Mouse (Mus musculus) midbrain, embryonic 11.5 days (tissue): Measurements from ENCODE around the gene Ranbp9. TPM values are rescaled to one million over a fixed set of nuclear protein-coding genes. Genes with fewer than 3 reads are reported as not detected.

Source experiments
- ATAC-seq: fragments of 200-750 bp; cut with Nextera tagmentation; 2 replicates; pipeline ENCODE4 v1.8.0; 2017; ENCODE audit warnings: moderate TSS enrichment, moderate library complexity; ENCODE audit not compliant: low FRiP score
- DNase-seq: peaks from one replicate; pipeline ENCODE4 v3.0.0; 2015; ENCODE audit warnings: low spot score; ENCODE audit errors: missing footprints
- H3K27ac ChIP-seq: fragments of 300-500 bp; sonication (generic); 2 replicates; pipeline ENCODE4 v1.5.1; 2014; ENCODE audit warnings: low read depth, low read length
- H3K27me3 ChIP-seq: fragments of 300-500 bp; sonication (generic); 2 replicates; pipeline ENCODE4 v1.6.1; 2014; ENCODE audit warnings: mild to moderate bottlenecking, low read length, moderate library complexity, mixed read lengths; ENCODE audit not compliant: control insufficient read depth, insufficient read depth
- H3K36me3 ChIP-seq: fragments of 300-500 bp; sonication (generic); 2 replicates; pipeline ENCODE4 v1.6.1; 2014; ENCODE audit warnings: mild to moderate bottlenecking, low read length, moderate library complexity, mixed read lengths; ENCODE audit not compliant: control insufficient read depth, insufficient read depth
- H3K4me1 ChIP-seq: fragments of 300-500 bp; sonication (generic); 2 replicates; pipeline ENCODE4 v1.6.1; 2014; ENCODE audit warnings: low read length; ENCODE audit not compliant: control insufficient read depth, insufficient read depth
- H3K4me2 ChIP-seq: fragments of 300-500 bp; sonication (generic); 2 replicates; pipeline ENCODE4 v1.6.1; 2014; ENCODE audit warnings: mild to moderate bottlenecking, moderate library complexity
- H3K4me3 ChIP-seq: fragments of 300-500 bp; sonication (generic); 2 replicates; pipeline ENCODE4 v1.5.1; 2014; ENCODE audit warnings: low read depth, low read length
- H3K9ac ChIP-seq: fragments of 300-500 bp; sonication (generic); 2 replicates; pipeline ENCODE4 v1.6.1; 2014; ENCODE audit warnings: low read length
- H3K9me3 ChIP-seq: fragments of 300-500 bp; sonication (generic); 2 replicates; pipeline ENCODE4 v1.6.1; 2016; ENCODE audit warnings: low read length; ENCODE audit not compliant: control insufficient read depth
- WGBS: fragments of 180-500 bp; shearing (Covaris S2); extraction: QIAGEN DNeasy Blood & Tissue Kit; methylation state at CpG from one replicate; pipeline ENCODE4 v1.1.7; 2014; 5-methylcytosine and 5-hydroxymethylcytosine counted together
- polyA plus RNA-seq: library from polyadenylated mRNA; unstranded; fragments of >200 nt; fragmentation: Nextera tagmentation; extraction: Ambion mirVana; gene quantifications from 2 replicates; pipeline ENCODE4 v1.2.1, GENCODE M21; 2014

The Ranbp9 gene
- polyA plus RNA-seq, 1 experiment from 2014 or later = 10.9 TPM

DNA sequence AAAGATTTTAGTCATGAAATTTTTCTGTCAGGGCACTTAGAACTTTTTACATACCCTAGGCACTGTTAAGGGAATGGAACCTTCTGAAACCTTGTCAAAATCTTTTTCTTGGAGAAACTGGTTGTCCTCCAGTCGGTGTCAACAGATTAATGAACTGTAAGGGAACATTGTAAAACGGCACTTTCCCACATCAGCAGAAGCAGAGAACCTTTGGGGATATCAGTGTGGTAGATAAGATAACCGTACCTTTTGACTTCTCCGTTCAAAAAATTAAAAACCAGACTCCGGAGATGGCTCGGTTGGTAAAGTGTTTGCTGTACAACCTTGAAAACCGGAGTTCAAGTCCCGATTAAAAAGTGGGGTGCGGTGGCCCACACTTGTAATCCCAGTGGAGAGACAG, 1.7 kb upstream of the Ranbp9 start:
- Histone ChIP-seq H3K4me1 (peaks cover 15% of the 10 kb centered on the region), H3K27ac (no peak overlapping the region), H3K9ac (no peak overlapping the region), H3K4me3 (no peak overlapping the region), H3K4me2 (no peak overlapping the region), H3K9me3 (no peaks in the 10 kb centered on the region), H3K36me3 (no peaks in the 10 kb centered on the region), H3K27me3 (no peaks in the 10 kb centered on the region)
- 94% methylated on average over 9 of the region's 9 CpGs for WGBS
- ATAC-seq (no peak), DNase-seq (no peak)

DNA sequence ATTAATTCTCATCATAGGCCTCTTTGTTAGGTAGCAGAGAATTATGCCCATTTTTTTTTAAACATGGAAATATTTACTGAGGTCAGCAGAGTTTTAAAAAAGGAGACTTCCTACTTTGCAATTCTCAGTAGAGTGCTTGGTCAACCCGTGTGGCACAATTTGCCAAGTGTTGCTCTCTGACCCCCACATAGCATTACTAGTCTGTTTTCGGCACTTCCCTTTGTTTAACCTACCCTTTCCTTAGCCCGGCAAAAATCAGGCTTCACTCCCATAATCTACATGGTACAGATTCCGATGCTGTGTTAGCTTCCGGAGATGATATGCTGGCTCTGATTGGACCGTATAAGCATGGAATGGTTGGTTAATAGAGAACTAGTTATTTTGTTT, 770 bp upstream of the Ranbp9 start:
- no peak for DNase-seq
- Histone ChIP-seq H3K27me3 (no peaks in the 10 kb centered on the region), H3K36me3 (no peaks in the 10 kb centered on the region), H3K9ac (peak overlapping the region; percentile 93), H3K9me3 (no peaks in the 10 kb centered on the region), H3K4me2 (peak overlapping the region; percentile 61), H3K4me1 (peaks cover 19% of the 10 kb centered on the region), H3K27ac (peak overlapping the region; percentile 97), H3K4me3 (peak overlapping the region; percentile 98)
- ATAC-seq = peak; percentile 23; the same call in 1 of the 2 replicates
- WGBS = 46% methylated on average over 6 of the region's 6 CpGs

DNA sequence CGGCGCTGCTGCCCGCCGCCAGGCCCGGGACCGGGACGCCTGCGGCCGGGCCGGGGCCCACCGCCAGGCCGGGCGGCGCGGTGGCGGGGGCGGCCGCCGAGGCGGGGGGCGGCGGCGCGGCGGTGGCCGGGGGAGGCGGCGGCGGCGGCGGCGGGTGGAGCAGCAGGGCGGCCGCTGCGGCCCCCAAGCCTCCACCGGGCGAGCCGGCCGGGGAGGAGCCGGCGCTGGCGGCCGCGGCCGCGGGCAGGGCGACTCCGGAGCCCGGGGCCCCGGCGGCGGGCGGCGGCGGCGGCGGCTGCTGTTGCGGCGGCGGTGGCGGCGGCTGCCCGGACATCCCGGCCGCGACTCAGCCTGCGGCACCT, 506 bp downstream of the Ranbp9 start:
- Histone ChIP-seq H3K9me3 (no peaks in the 10 kb centered on the region), H3K9ac (peak overlapping the region; percentile 93), H3K27me3 (no peaks in the 10 kb centered on the region), H3K4me2 (peak overlapping the region; percentile 61), H3K4me1 (peaks cover 17% of the 10 kb centered on the region), H3K27ac (peak overlapping the region; percentile 97), H3K4me3 (peak overlapping the region; percentile 98), H3K36me3 (no peaks in the 10 kb centered on the region)
- 1% methylated on average over 12 of the region's 67 CpGs for WGBS
- DNase-seq = no peak
- peak; percentile 22; the same call in 1 of the 2 replicates for ATAC-seq

DNA sequence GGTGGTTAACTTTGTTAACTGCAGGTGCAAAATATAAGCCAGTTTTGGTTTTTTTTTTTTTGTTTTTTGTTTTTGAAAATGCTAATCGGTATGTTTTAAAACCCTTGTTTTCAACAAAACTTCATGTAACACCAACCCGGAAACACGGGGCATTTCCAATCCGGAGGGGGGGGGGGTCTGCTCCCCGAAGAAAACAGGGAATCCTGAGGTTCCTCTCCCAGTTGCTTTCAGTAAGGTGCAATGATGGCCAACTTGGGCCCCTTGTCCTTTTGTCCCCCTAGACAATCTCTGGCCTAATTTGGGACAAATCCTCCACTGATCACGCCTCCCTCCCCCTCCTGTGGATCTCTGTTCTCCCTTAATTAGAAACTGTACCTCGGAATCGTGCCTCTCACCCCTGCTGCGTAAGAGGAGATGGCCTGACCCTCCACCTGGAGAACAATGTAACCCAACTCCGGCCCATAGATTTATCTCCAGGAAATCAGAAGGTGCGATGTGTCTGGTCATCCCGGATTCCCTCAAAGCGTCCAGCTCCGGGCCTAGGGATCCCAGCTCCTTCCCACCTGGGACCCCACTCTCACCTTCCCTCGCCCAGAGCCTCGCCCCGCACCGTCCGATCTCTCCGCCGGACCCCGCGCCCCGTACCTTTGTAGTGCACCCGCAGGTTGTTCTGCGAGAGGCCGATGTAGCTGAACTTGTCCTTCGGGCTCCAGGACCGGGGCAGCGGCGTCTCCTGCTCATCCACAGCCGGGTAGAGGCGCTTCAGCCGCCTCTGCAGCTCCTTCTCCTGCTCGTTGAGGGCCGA, 1.1 kb downstream of the Ranbp9 start:
- Histone ChIP-seq H3K4me3 (peak overlapping the region; percentile 98), H3K27ac (peak overlapping the region; percentile 97), H3K9me3 (no peaks in the 10 kb centered on the region), H3K4me2 (peak overlapping the region; percentile 61), H3K27me3 (no peaks in the 10 kb centered on the region), H3K9ac (peak overlapping the region; percentile 93), H3K36me3 (no peaks in the 10 kb centered on the region), H3K4me1 (peaks cover 17% of the 10 kb centered on the region)
- DNase-seq (peak; percentile 96), ATAC-seq (peak; percentile 26; the same call in 1 of the 2 replicates)
- under 1% methylated on average over 36 of the region's 36 CpGs for WGBS

DNA sequence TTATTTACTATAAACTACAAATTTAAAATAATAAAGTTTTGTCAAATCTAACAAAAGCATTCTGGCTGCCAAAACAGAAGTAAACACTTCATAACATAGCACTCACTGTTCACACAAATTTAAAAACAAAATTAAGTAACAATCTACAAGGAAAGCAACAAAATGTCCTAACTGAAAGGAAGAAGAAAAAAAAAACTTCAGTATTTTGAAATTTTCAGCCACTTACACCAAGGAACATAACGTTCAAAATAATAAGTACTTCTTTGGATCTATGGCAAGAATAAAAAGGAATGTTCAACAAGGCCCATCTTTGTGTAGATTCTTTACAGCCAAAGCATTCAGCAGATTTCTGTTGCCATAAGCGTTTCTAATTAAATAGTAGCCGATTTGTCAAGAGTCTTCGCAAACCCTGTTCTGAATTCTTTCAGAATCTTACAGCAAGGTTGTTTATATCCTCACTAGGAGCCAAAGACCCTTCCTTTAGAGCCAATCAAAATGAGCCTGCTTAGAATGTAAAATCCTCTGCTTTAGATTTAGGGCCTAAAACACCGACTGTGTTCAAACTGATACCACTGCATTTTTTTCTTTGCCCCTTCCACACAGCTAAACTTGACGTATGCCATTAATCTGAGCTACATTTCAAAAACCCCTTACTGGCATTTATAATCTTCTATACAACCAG, 1.9 kb downstream of the Ranbp9 start:
- no peak overlapping the region for H3K27ac ChIP-seq
- no peaks in the 10 kb centered on the region for H3K36me3 ChIP-seq
- H3K4me1 ChIP-seq = peaks cover 17% of the 10 kb centered on the region
- H3K4me2 ChIP-seq = peak overlapping the region; percentile 61
- DNase-seq (peak; percentile 90), ATAC-seq (no peak)
- WGBS = 12% methylated on average over 6 of the region's 6 CpGs
- H3K9me3 ChIP-seq = no peaks in the 10 kb centered on the region
- peak overlapping the region; percentile 98 for H3K4me3 ChIP-seq
- H3K27me3 ChIP-seq = no peaks in the 10 kb centered on the region
- peak overlapping the region; percentile 93 for H3K9ac ChIP-seq

DNA sequence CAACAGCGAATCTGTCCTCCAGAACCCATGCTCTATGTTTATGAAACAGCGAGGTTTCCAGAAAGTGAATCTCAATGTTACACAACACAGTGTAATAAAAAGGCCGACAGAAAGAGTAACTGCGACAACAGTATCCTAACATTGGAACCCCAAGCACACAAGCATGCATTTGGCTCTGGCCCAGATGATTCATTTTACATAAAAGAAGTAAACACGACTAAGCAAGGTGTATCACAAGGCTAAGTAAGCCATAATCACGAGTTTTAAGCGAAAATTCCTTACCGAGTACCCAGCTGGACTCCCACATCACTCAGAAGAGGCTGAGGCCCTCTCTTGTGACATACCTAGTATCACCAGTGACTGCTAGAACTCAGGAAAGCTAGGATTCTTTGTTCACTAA, 2.5 kb downstream of the Ranbp9 start:
- H3K4me2 ChIP-seq = peak overlapping the region; percentile 61
- WGBS = 41% methylated on average over 8 of the region's 8 CpGs
- H3K9me3 ChIP-seq = no peaks in the 10 kb centered on the region
- no peaks in the 10 kb centered on the region for H3K36me3 ChIP-seq
- no peak for DNase-seq
- no peaks in the 10 kb centered on the region for H3K27me3 ChIP-seq
- no peak overlapping the region for H3K27ac ChIP-seq
- no peak for ATAC-seq
- peak overlapping the region; percentile 32 for H3K4me3 ChIP-seq
- peak overlapping the region; percentile 56 for H3K9ac ChIP-seq
- peaks cover 17% of the 10 kb centered on the region for H3K4me1 ChIP-seq

DNA sequence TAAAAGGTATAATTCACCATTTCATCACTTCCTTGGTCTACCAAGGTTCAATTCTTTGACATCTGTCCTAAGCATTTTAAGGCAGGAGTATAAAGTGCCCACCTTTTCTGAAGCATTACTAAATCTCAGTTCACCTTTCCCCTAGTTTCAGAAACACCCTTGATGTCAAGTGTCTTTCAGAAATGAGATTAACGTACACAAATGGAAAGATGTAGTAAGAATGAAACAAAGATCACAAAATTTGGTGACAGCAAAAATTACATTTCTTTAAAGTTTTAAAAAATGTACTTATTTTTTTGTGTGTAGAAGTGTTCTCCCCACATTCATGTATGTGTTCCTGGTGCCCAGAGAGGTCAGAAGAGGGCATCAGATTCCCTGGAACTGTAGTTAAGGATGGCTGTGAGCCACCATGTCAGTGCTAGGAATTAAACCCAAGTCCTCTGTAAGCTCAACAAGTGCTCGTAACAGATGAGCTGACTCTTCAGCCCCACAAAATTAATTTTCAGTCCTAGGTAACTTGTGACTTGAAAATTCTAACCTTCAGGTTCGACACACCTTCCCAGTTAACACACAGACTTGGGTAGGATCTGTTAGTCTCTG, 3.9 kb downstream of the Ranbp9 start:
- Histone ChIP-seq H3K36me3 (no peaks in the 10 kb centered on the region), H3K27ac (no peak overlapping the region), H3K4me1 (peaks cover 17% of the 10 kb centered on the region), H3K27me3 (no peaks in the 10 kb centered on the region), H3K4me3 (no peak overlapping the region), H3K9ac (no peak overlapping the region), H3K9me3 (no peaks in the 10 kb centered on the region), H3K4me2 (no peak overlapping the region)
- DNase-seq (no peak), ATAC-seq (no peak)
- 94% methylated on average over 3 of the region's 3 CpGs for WGBS

DNA sequence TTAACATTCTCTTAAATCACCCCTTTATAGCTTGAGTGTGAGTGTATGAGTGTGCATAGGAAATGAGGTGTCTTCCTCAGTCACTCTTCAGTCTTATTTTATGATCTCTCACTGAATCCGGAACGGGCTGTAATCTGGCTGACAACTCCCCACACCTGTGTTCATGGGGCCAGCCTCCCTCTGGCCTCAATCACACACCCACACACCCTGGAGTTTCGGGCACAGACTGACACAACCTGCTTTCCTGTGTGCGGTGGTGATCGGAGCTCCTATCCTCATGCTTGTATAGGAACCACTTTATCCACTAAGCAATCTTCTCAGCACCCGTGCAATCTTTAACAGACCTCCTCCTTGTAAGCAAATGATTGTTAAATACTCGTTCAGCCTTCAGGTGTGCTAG, 4.9 kb downstream of the Ranbp9 start:
- Histone ChIP-seq H3K9me3 (no peaks in the 10 kb centered on the region), H3K4me2 (no peak overlapping the region), H3K27ac (no peak overlapping the region), H3K4me1 (peaks cover 15% of the 10 kb centered on the region), H3K4me3 (no peak overlapping the region), H3K27me3 (no peaks in the 10 kb centered on the region), H3K36me3 (no peaks in the 10 kb centered on the region), H3K9ac (no peak overlapping the region)
- 90% methylated on average over 7 of the region's 7 CpGs for WGBS
- DNase-seq = no peak
- no peak for ATAC-seq

DNA sequence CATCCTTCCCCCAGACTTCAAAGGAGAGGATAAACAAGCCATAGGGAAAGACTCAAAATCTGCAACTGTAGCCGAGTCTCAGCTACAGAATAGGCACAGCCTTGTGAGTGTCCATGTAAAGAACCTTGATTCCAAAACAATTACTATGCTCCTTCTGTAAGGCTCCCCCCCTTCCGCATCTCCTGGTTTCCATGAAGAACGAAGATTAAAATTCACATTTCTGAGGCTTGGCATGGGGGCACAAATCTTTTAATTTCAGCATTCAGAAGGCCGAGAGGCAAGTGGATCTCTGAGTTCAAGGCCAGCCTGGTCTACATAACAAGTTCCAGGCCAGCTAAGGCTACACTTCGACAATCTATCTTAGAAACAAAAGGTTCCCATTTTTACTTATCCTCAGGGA, 6.4 kb downstream of the Ranbp9 start:
- 86% methylated on average over 5 of the region's 5 CpGs for WGBS
- Histone ChIP-seq H3K36me3 (0 out of 2 replicates have a peak, but pooled peaks cover 2% of the 10 kb centered on the region), H3K4me1 (peaks cover 15% of the 10 kb centered on the region), H3K4me3 (no peak overlapping the region), H3K4me2 (no peak overlapping the region), H3K27me3 (no peaks in the 10 kb centered on the region), H3K27ac (no peak overlapping the region), H3K9ac (no peak overlapping the region), H3K9me3 (no peaks in the 10 kb centered on the region)
- DNase-seq (no peak), ATAC-seq (no peak)
